Mouse (Mus musculus) stomach, postnatal 0 days (tissue): ENCODE results near the gene Nuak2. TPM values are rescaled to one million over a fixed set of nuclear protein-coding genes. Genes with fewer than 3 reads are reported as not detected.

ENCODE experiments used
- ATAC-seq: fragments of 200-750 bp; cut with Nextera tagmentation; 2 replicates; pipeline ENCODE4 v1.8.0; 2017; ENCODE audit not compliant: low FRiP score, low TSS enrichment
- DNase-seq: peaks from one replicate; pipeline ENCODE4 v3.0.0-alpha.2; 2016; ENCODE audit warnings: low spot score
- H3K27ac ChIP-seq: fragments of 300-500 bp; sonication (generic); replicated peaks from 2 replicates; pipeline ENCODE4 v1.5.1; 2014; ENCODE audit warnings: mild to moderate bottlenecking, control low read depth
- H3K27me3 ChIP-seq: fragments of 300-500 bp; sonication (generic); 2 replicates; pipeline ENCODE4 v1.6.1; 2014; ENCODE audit warnings: low read length; ENCODE audit not compliant: control insufficient read depth, insufficient read depth
- H3K36me3 ChIP-seq: fragments of 300-500 bp; sonication (generic); 2 replicates; pipeline ENCODE4 v1.6.1; 2014; ENCODE audit warnings: low read length, mixed read lengths; ENCODE audit not compliant: control insufficient read depth, insufficient read depth
- H3K4me1 ChIP-seq: fragments of 300-500 bp; sonication (generic); replicated peaks from 2 replicates; pipeline ENCODE4 v1.6.1; 2014; ENCODE audit warnings: antibody characterized with exemption; ENCODE audit not compliant: control insufficient read depth, insufficient read depth
- H3K4me2 ChIP-seq: fragments of 300-500 bp; sonication (generic); replicated peaks from 2 replicates; pipeline ENCODE4 v1.6.1; 2014; ENCODE audit warnings: low read depth, mild to moderate bottlenecking, control low read depth, moderate library complexity
- H3K4me3 ChIP-seq: fragments of 300-500 bp; sonication (generic); 2 replicates; pipeline ENCODE4 v1.5.1; 2014; ENCODE audit warnings: low read depth, low read length, control low read depth
- H3K9ac ChIP-seq: fragments of 300-500 bp; sonication (generic); 2 replicates; pipeline ENCODE4 v1.6.1; 2014; ENCODE audit warnings: mild to moderate bottlenecking, low read length, control low read depth, mixed read lengths
- H3K9me3 ChIP-seq: fragments of 300-500 bp; sonication (generic); 2 replicates; pipeline ENCODE4 v1.6.1; 2016; ENCODE audit warnings: low read length; ENCODE audit not compliant: control insufficient read depth
- CTCF ChIP-seq: IDR thresholded peaks from 2 replicates; pipeline ENCODE4 v1.5.1; 2016; ENCODE audit warnings: antibody characterized with exemption, low read depth, mild to moderate bottlenecking, moderate library complexity
- EP300 ChIP-seq: optimal IDR thresholded peaks from 2 replicates; pipeline ENCODE3; 2016; ENCODE audit warnings: antibody characterized with exemption
- WGBS: fragments of 180-500 bp; shearing (Covaris S2); extraction: QIAGEN DNeasy Blood & Tissue Kit; methylation state at CpG from one replicate; pipeline ENCODE4 v1.1.7; 2014; 5-methylcytosine and 5-hydroxymethylcytosine counted together
- polyA plus RNA-seq: library from polyadenylated mRNA; unstranded; fragments of >200 nt; fragmentation: Nextera tagmentation; extraction: Ambion mirVana; gene quantifications from 2 replicates; pipeline ENCODE4 v1.2.1, GENCODE M21; 2015

Nuak2 gene
- polyA plus RNA-seq, 1 experiment from 2014 or later = 6.2 TPM

GRCm38 (mm10) chr1:132322711-132323542, 7.0 kb downstream of the Nuak2 start:
- ATAC-seq = no peak
- no peak overlapping the region for H3K9ac ChIP-seq
- no peak overlapping the region for H3K4me3 ChIP-seq
- no peaks in the 10 kb centered on the region for H3K27me3 ChIP-seq
- H3K27ac ChIP-seq = 0 out of 2 replicates have a peak overlapping the region, but pooled peaks have one; percentile 13
- H3K4me2 ChIP-seq = no peak overlapping the region
- H3K9me3 ChIP-seq = no peaks in the 10 kb centered on the region
- TF ChIP-seq EP300 = no peak
- no peak for TF ChIP-seq CTCF
- WGBS = 35% methylated on average over 13 of the region's 13 CpGs
- no peaks in the 10 kb centered on the region for H3K36me3 ChIP-seq
- H3K4me1 ChIP-seq = 0 out of 2 replicates have a peak, but pooled peaks cover 2% of the 10 kb centered on the region
- no peak for DNase-seq

GRCm38 (mm10) chr1:132326777-132327176, 10.9 kb downstream of the Nuak2 start:
- H3K9me3 ChIP-seq = no peaks in the 10 kb centered on the region
- ATAC-seq (no peak), DNase-seq (peak; percentile 27)
- no peak for TF ChIP-seq CTCF
- no peak for TF ChIP-seq EP300
- no peaks in the 10 kb centered on the region for H3K36me3 ChIP-seq
- whole genome bisulfite sequencing = 51% methylated on average over 9 of the region's 9 CpGs
- H3K4me3 ChIP-seq = no peak overlapping the region
- H3K4me1 ChIP-seq = no peaks in the 10 kb centered on the region
- H3K27me3 ChIP-seq = no peaks in the 10 kb centered on the region
- no peak overlapping the region for H3K4me2 ChIP-seq
- H3K27ac ChIP-seq = no peak overlapping the region
- H3K9ac ChIP-seq = no peak overlapping the region

- no peak overlapping the region for H3K4me3 ChIP-seq
- WGBS = 81% methylated on average over 17 of the region's 17 CpGs
- H3K36me3 ChIP-seq = no peaks in the 10 kb centered on the region; the same call in 1 of the 2 replicates
- H3K4me2 ChIP-seq = no peak overlapping the region
- no peak for DNase-seq
- no peak overlapping the region for H3K9ac ChIP-seq
- TF ChIP-seq CTCF (no peak), EP300 (no peak)
- H3K27me3 ChIP-seq = no peaks in the 10 kb centered on the region
- no peaks in the 10 kb centered on the region for H3K9me3 ChIP-seq
- H3K4me1 ChIP-seq = no peaks in the 10 kb centered on the region
- no peak overlapping the region for H3K27ac ChIP-seq
- ATAC-seq = no peak
These were observed 11.6 kb downstream of the Nuak2 start for GRCm38 (mm10) chr1:132327477-132327876.

GRCm38 (mm10) chr1:132328565-132328964, 12.6 kb downstream of the Nuak2 start:
- TF ChIP-seq EP300 = no peak
- TF ChIP-seq CTCF = no peak
- H3K9ac ChIP-seq = no peak overlapping the region
- no peak for DNase-seq

GRCm38 (mm10) chr1:132329656-132330055, 13.7 kb downstream of the Nuak2 start:
- H3K4me3 ChIP-seq = no peak overlapping the region
- 84% methylated on average over 7 of the region's 7 CpGs for WGBS
- no peak for TF ChIP-seq CTCF
- TF ChIP-seq EP300 = no peak
- H3K27me3 ChIP-seq = no peaks in the 10 kb centered on the region
- H3K9me3 ChIP-seq = no peaks in the 10 kb centered on the region
- no peak for DNase-seq
- no peak overlapping the region for H3K27ac ChIP-seq
- H3K4me1 ChIP-seq = peaks cover 4% of the 10 kb centered on the region; the same call in 1 of the 2 replicates
- H3K4me2 ChIP-seq = no peak overlapping the region
- H3K36me3 ChIP-seq = no peaks in the 10 kb centered on the region; the same call in 1 of the 2 replicates
- no peak overlapping the region for H3K9ac ChIP-seq
- no peak for ATAC-seq

More at GRCm38 (mm10) chr1:132328565-132328964, 12.6 kb downstream of the Nuak2 start:
- no peaks in the 10 kb centered on the region; the same call in 1 of the 2 replicates for H3K36me3 ChIP-seq
- no peaks in the 10 kb centered on the region for H3K9me3 ChIP-seq
- H3K4me1 ChIP-seq = peaks cover 4% of the 10 kb centered on the region; the same call in 1 of the 2 replicates
- WGBS = 72% methylated on average over 3 of the region's 3 CpGs
- no peaks in the 10 kb centered on the region for H3K27me3 ChIP-seq
- no peak overlapping the region for H3K4me2 ChIP-seq
- H3K4me3 ChIP-seq = no peak overlapping the region
- no peak overlapping the region for H3K27ac ChIP-seq
- ATAC-seq = no peak

- H3K4me3 ChIP-seq = no peak overlapping the region
- no peaks in the 10 kb centered on the region; the same call in 1 of the 2 replicates for H3K36me3 ChIP-seq
- no peak overlapping the region for H3K27ac ChIP-seq
- peaks cover 4% of the 10 kb centered on the region; the same call in 1 of the 2 replicates for H3K4me1 ChIP-seq
- no peak for DNase-seq
- TF ChIP-seq EP300 = no peak
- no peak for TF ChIP-seq CTCF
- H3K9me3 ChIP-seq = no peaks in the 10 kb centered on the region
- H3K27me3 ChIP-seq = no peaks in the 10 kb centered on the region
- H3K9ac ChIP-seq = no peak overlapping the region
- WGBS = 92% methylated on average over 15 of the region's 15 CpGs
- no peak overlapping the region for H3K4me2 ChIP-seq
- ATAC-seq = no peak
These were observed 14.5 kb downstream of the Nuak2 start for GRCm38 (mm10) chr1:132330397-132330796.
